Mouse (Mus musculus): ENCODE measurements around the gene Ppp1r14a. TPM values are rescaled to one million over a fixed set of nuclear protein-coding genes. Genes with fewer than 3 reads are reported as not detected.

The Ppp1r14a gene
- polyA plus RNA-seq, 1 experiment, result 0.18 TPM

DNA sequence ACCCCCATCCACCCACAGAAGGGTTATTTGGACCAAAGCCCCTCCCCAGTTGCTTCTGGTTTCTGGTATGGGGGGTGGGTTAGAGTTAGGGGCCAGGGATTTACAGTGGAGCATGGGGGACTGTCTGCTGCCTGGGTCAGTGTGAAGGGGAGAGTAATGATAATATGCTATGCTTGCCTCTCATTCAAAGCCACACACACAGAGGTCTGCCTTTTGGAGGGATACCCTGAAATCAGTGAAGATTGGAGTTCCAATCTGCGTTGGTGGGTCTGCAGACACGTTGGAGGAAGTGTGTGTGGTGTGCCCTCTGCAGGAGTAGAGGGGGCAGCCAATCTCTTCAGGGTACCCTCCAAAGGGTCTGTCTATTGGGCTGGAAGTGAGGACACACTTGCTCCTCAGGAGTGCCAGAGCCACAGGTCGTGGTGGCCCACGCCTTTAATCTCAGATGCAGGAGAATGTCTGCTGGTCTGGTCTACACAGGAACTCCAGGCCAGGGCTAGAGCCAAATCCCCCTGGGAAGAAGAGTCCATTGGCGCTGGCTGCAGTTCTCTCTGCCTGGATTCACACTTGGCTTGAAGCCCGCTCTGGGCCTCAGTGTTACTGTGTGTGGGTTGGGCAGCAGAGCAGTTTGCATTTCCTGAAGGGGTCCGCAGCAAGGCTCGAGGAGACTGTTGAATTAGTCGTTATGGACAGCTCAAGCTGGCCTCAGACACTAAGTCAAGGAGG lies 16.3 kb downstream of the Ppp1r14a start:
- TF ChIP-seq GATA1 (IDR thresholded peaks at IDR 0.05; ENCODE audit: low read length), result no peak

DNA sequence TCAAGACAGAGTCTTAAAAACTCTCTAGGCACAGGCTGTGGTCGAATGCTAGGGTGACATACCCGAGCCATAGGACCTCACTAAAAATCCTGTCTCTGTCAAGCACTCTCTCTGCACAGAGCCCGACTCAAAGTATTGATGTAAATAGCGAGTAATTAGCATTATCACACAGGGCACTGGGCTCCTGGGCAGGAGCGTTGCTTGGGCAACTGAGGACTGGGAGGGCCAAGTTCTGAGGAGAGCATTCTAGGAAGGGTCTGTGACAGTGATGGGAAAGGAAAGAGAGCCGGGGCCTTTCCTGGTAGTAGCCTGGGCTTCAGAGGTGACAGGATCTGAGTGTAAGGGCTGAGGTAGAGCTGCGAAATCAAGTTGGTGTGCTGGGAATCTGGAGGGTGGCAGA lies 17.0 kb downstream of the Ppp1r14a start:
- TF ChIP-seq GATA1 (IDR thresholded peaks at IDR 0.05; ENCODE audit: low read length), result no peak

DNA sequence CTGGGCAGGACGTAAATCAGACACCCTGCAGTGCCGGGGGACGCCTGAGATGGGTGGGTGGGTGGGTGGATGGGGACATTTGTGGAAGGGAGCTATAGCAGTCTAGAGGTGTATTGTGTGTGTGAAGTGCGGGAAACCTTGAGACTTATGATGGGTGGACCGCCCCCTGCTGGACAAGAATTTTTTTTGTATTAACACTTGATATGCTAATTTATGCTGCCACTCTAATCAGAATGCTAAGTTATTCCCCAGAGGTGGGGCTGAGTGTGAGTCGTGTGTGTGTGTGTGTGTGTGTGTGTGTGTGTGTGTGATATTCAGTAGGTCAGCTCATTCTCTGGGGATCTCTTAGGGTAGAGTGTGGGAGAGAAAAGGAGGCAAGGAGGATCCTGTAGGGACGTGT lies 17.5 kb downstream of the Ppp1r14a start:
- no peak for TF ChIP-seq GATA1 (IDR thresholded peaks at IDR 0.05; ENCODE audit: low read length)

DNA sequence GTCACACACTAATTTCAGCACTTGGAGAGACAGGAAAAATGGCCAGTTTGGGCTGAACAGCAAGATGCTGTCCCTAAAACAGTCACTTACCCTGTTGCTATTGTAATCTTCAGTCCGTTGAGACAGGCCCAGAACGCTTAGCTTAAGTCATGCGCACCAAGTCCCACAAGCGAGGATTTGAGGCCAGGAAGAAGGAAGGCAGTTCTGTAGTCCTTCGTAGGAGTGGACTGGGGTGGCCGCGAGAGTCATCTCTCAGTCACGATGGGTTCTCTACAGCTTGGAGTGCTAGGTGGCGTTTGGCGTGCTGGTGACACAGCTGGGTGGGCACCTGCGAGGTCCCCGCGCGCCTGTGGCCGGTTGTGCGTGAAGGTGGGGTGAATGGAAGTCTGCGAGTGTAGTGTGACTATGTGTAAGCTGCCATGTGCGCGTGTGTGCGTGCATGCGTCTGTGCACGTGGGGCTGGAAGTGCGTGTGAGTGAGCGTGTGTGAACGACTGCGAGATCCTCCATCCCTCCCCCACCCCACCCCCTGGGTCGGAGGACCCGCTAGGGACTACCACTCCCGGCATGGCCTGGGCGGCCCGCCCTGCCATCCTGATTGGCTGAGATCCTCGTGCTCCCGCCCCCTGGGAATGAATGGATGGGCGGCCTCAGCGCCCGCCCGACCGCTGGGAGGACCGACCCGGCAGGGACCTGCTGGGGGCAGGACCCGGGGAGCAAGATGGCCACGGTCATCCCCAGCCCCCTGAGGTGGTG lies 18.4 kb downstream of the Ppp1r14a start:
- no peak for TF ChIP-seq GATA1 (IDR thresholded peaks at IDR 0.05; ENCODE audit: low read length)

DNA sequence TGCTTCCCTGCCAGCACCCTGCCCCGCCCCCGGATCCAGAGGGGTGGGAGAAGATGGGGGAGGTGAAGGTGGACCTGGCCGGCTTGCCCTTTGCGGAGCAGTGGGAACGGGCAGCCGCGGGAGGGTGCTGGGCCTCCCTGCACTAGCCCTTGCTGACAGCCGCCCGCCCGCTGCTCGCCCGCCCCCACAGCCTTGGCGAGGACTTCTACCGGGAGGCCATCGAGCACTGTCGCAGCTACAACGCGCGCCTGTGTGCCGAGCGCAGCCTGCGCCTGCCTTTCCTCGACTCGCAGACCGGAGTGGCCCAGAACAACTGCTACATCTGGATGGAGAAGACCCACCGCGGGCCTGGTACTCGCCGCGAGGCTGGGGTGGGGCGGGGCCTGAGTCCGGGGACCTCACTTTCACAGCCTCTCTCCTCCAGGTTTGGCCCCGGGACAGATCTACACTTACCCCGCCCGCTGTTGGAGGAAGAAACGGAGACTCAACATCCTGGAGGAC lies 20.2 kb downstream of the Ppp1r14a start:
- no peak for TF ChIP-seq GATA1 (IDR thresholded peaks at IDR 0.05; ENCODE audit: low read length)

DNA sequence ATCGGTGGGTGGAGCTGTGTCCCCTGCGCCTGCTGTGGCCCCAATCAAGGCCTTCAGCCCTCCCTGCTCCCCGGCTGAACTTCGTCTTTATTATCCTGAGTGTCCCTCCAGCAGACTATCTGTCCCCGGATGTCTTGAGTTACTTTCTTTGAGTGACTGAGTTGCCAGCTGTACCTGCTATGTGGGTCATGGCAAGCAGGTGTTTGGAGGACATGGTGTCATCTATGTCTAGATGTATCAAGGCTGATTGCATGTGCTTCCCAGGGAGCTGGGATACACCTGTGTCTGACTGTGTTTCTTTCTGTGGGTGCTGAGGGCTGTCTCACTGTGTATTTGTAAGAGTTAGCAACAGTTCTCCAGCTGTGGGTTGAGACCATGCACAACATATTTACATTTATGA lies 20.6 kb downstream of the Ppp1r14a start:
- no peak for TF ChIP-seq GATA1 (IDR thresholded peaks at IDR 0.05; ENCODE audit: low read length)

DNA sequence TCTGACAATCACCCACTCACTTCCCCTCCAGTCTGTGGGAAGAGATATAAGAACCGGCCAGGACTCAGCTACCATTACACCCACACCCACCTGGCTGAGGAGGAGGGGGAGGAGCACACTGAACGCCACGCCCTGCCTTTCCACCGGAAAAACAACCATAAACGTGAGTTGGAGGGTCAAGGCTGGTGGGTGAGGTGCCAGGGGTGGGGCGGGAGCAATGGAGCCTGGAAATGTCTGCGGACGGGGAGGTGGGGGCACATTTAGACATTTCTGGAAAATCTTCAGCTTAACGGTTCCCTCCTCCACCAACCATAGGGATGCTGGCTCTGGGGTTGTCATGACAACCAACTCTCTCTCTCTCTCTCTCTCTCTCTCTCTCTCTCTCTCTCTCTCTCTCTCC lies 23.9 kb downstream of the Ppp1r14a start:
- TF ChIP-seq GATA1 (IDR thresholded peaks at IDR 0.05; ENCODE audit: low read length), result no peak

DNA sequence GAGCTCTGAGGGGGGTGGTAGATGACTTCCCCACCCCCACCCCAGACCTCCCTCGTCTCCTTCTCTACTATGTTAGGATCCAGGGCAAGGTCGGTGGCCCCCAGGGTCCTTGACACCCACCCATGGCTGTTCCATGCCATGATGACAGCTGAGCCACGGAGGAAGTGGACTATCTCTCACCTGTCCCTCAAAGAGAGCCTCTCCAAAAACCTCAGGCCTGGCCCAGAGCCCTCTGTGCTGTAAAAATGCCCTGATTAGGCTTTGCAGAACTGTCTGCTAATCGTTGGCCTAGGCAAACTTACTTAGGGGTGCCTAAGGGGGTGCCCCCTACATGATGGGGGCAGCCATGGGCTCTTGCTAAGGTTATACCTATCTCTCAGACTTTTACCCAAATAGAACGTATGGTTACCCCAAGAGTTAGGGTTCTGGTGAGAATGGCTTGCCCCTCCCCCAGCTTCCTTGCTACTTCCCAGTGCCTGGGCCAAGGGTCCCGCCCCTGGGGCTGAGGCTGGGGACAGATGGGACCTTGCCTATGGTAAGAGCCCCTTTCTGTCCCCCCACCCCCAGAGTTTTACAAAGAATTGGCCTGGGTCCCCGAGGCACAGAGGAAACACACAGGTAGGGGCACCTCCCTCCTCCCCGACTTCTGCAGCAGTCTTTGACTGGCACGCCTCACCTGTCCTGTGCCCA lies 24.6 kb downstream of the Ppp1r14a start:
- no peak for TF ChIP-seq GATA1 (IDR thresholded peaks at IDR 0.05; ENCODE audit: low read length)

DNA sequence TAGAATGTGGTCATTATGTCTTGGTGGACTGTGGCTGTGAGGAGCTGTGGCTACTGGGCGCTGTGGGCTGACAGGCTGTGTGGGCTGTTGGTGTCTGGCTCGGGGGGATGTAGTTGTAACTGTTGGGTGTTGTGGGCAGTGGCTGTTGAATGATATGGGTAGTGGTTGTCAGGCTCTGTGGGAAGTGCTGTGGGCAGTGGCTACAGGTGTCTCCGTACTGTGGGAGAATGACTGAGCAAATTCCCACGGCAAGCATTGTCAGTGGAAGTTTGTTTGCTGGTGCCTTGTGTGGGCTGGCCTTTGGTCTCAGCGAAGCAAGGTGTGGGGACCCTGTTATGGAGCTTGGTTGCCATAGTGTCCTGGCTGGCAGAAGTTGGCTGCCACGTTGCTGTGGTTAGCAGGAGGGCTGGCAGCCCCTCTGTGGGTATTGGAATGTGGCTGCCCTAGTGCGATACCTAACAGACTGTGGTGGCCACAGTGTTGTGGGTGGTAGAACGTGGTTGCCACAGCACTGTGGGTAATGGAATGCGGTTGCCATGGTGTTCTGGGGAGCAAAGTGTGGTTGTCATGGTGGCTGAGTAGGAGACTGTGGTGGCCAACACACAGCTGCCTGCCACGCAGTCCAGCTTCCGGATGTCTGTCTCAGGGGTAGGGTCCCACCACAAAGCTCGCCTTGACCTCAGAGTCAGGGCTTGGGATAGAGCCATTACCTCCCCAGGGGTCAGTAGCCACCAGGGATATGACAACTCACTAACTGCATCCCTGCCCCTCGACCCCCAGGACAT lies 25.9 kb downstream of the Ppp1r14a start:
- TF ChIP-seq GATA1 (IDR thresholded peaks at IDR 0.05; ENCODE audit: low read length), result no peak

DNA sequence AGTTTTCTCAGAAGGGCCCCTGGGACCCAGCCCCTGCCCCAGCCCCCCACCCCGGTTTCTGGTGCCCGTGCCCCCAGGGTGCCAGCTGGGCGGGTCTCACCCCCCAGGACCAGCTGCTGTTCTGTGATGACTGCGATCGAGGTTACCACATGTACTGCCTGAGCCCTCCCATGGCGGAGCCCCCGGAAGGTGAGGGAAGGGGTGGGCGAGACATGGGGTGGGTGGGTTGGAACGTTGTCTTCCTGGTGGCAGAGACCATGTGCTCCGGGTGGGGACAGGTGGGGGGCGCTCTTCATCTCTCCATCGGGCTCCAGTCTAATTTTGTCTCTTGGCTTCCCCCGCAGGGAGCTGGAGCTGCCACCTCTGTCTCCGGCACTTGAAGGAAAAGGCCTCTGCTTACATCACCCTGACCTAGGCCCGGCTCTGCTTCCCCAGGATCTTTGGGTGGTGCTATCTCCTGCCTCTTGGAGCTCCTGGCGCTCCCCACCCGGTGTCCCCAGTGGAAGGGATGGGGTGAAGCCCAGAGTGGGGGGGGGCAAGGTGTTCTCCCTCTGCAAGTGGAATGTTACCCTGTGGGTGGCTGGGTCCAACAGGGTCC lies 27.1 kb downstream of the Ppp1r14a start:
- no peak for TF ChIP-seq GATA1 (IDR thresholded peaks at IDR 0.05; ENCODE audit: low read length)

DNA sequence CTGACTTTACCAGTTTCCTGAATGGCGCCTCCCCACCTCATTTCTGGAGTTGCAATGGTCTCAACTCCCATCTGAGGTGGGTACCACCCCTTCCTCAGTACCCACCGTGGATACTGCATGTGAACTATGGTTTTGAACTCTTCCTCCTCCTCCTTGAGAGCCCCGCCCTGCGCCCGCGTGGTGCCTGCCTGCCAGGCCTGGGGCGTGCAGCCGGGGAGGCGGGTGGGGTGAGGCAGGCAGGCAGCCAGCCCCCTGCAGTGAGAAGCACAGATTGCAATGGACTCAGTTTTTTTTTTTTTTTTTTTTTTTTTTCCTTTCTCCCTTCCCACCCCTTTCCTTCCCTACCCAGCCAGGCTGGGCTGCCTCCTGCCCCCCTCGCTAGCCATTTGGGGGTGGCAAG lies 27.9 kb downstream of the Ppp1r14a start:
- no peak for TF ChIP-seq GATA1 (IDR thresholded peaks at IDR 0.05; ENCODE audit: low read length)

DNA sequence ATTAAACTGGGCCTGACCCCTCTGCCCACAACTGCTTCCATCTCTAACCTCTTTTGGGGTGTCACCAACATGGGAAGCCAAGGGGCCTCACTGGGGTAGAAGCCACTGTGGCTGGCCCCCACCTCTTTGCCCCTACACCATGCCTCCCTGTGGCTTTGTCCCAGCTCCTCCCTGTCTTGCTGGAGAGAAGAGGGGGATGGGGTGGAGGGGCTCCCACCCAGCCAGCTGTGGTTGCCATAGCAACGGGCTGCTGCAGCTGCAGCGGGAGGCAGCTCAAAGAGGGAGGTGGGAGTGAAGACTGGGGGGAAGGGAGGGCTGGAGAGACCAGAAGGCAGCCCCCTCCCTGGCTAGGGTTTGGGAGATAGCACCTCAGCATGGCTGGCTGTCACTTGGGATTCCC lies 28.4 kb downstream of the Ppp1r14a start:
- no peak for TF ChIP-seq GATA1 (IDR thresholded peaks at IDR 0.05; ENCODE audit: low read length)

DNA sequence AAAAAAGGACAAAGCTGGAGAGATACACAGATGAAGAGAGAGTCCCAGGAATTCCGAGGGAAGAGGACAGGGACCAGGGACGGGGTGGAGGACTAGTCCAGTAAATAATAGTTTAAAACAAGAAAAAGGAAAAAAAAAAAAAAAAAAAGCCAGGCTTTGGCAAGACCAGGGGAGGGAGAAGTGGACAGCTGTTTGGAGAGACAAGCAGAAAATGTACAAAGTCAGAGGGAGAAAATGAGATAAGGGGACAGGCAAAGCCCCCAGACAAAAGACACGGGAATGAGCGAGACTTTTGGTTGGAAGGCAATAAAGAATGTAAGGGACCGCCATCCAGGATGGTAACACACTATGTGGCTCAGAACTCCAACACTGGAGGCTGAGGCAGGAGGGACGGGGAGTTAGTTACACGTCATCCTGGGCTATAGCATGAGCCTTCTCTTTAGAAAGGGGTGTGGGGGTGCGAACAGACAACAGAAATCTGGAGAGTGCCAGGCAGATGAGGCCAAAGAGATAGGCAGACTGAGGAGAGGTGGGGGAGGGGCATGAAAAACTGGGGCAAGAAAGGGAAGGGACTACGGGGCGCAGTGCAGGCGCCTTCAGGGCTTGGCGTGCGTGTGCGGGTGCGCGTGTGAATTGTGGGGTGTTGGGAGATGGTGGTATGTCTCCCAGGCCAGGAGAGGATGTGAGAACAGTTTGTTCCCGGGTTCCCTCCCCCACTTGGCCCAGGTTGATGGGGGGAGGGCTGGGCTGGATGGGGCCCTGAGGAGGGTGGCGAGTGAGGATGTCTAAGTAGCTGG lies 29.2 kb downstream of the Ppp1r14a start:
- TF ChIP-seq GATA1 (IDR thresholded peaks at IDR 0.05; ENCODE audit: low read length), result peak; percentile 53
